Mouse (Mus musculus) small intestine, adult 2 months (tissue): ENCODE results near the gene Cdv3. TPM values are rescaled to one million over a fixed set of nuclear protein-coding genes. Genes with fewer than 3 reads are reported as not detected.

ENCODE experiments used
- H3K27ac ChIP-seq: fragments of 200-500 bp; 2 replicates; pipeline ENCODE4 v1.5.1; 2012; ENCODE audit warnings: low read depth, low read length, control low read depth, inconsistent platforms; ENCODE audit not compliant: insufficient read depth
- H3K27me3 ChIP-seq: fragments of 200-500 bp; 2 replicates; pipeline ENCODE4 v1.6.1; 2012; ENCODE audit warnings: mild to moderate bottlenecking, moderate library complexity, low read length, inconsistent platforms; ENCODE audit not compliant: control insufficient read depth, insufficient read depth
- H3K36me3 ChIP-seq: fragments of 200-500 bp; 2 replicates; pipeline ENCODE4 v1.6.1; 2012; ENCODE audit warnings: mild to moderate bottlenecking, low read length, control low read depth, inconsistent platforms; ENCODE audit not compliant: control insufficient read depth, insufficient read depth
- H3K4me1 ChIP-seq: fragments of 200-500 bp; 2 replicates; pipeline ENCODE4 v1.6.1; 2012; ENCODE audit warnings: low read length, inconsistent platforms, mixed read lengths; ENCODE audit not compliant: control insufficient read depth, insufficient read depth, insufficient read length
- H3K4me3 ChIP-seq: fragments of 200-500 bp; 2 replicates; pipeline ENCODE4 v1.5.1; 2012; ENCODE audit warnings: low read depth, mild to moderate bottlenecking, control low read depth, inconsistent platforms, low read length, moderate library complexity
- CTCF ChIP-seq: fragments of 200-500 bp; IDR thresholded peaks from 2 replicates; pipeline ENCODE4 v1.5.1; 2012; ENCODE audit warnings: low read depth, mild to moderate bottlenecking, control low read depth, inconsistent platforms, low read length, moderate library complexity, mixed read lengths; ENCODE audit not compliant: insufficient replicate concordance, insufficient read length; ENCODE audit errors: extremely low read depth
- POLR2A ChIP-seq: fragments of 200-500 bp; IDR thresholded peaks from 2 replicates; pipeline ENCODE4 v1.6.1; 2012; ENCODE audit warnings: low read depth, mild to moderate bottlenecking, control low read depth, inconsistent platforms, low read length, moderate library complexity
- WGBS: fragments of 180-500 bp; shearing (Covaris S2); methylation state at CpG from one replicate; pipeline ENCODE4 v1.1.7; 2018; 5-methylcytosine and 5-hydroxymethylcytosine counted together
- polyA plus RNA-seq: library from polyadenylated mRNA; depleted of rRNA; stranded (reverse); fragments of >200 nt; gene quantifications from 2 replicates; pipeline ENCODE4 v1.2.3, GENCODE M21; 2012; rRNA removed

Gene Cdv3
- 24.4 and 60.1 TPM in 2 replicates for polyA plus RNA-seq

DNA sequence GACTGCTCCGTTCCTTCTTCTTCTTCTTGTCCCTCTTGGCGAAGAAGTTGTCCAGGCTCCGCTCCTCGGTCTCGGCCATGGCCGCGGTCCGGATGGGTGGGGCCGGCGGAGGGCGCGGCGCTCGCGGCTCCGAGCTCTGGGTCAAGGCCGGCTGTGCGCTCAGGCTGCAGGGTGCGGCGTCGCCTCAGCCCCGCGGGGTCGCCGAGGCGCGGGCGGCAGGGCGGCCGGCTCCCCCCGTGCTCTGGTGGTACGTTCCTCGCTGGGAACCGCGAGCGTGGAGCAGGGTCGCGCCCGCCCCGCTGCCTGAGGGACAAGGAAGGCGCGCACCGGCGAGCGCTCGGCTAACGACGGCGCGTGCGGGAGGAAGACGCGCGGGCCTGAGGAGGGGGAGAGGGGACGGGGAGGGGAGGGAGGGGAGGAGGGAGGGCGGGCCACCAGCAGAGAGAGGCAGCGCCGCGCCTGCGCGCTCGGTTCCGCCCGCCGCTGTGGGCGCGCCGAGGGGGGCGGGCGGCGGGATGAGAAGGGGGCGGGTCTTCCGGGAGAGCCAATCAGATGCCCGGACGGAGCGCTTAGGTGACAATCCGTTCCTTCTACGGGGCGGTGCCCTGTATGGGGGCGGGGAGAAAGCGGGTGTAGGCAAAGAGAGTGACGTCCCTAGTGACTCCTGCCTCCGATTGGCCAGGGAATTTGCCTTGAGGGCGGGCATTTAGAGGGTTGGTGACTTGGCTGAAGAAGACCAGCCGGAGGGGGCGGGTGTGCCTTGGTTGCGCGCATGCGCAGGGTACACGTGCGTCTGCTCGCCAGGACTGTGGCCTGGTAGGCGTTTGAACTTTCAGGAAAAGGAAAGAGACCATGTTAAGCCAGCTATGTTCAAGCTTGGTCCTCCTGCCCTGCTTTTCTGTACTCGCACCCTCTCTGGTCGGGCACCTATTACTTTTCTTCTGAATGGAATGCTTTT, at the start of gene Cdv3:
Gene Cdv3 (minus strand): TSS at position 551 of the 958 bp plus-strand sequence.
- peak within 1 kb of the TSS; percentile 98 for H3K27ac ChIP-seq
- peaks cover 6% of the 10 kb centered on the region; the same call in 1 of the 2 replicates for H3K36me3 ChIP-seq
- H3K27me3 ChIP-seq: no peaks in the 10 kb centered on the region
- peaks cover 5% of the 10 kb centered on the region; the same call in 1 of the 2 replicates for H3K4me1 ChIP-seq
- WGBS: 2% methylated on average over 94 of the region's 95 CpGs
- H3K4me3 ChIP-seq: peak within 1 kb of the TSS; percentile 98
- TF ChIP-seq POLR2A (peak; percentile 61), CTCF (no peak)

DNA sequence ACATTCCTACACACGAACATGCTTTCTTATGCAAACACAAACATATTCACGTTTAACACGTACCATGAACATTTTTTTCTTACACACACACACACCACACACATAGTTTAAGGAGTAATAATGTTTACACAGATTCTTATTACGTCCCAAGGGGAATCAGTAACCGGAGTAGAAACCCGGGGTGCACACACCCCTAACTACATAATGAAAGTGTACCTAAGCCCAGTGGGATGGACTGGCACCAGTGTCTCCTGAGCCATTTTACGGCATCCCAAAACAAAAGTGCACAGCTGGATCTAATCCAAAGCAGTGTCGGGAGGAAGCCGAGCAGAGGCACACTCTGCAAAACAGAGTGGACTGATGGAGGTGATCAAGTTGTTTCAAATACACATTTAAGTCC, 47.8 kb upstream of the Cdv3 start:
- Histone ChIP-seq H3K36me3 (no peaks in the 10 kb centered on the region), H3K4me1 (no peaks in the 10 kb centered on the region; the same call in 1 of the 2 replicates), H3K27ac (no peak overlapping the region), H3K4me3 (no peak overlapping the region), H3K27me3 (no peaks in the 10 kb centered on the region; the same call in 1 of the 2 replicates)
- 28% methylated on average over 9 of the region's 9 CpGs for WGBS
- no peak for TF ChIP-seq CTCF
- no peak for TF ChIP-seq POLR2A

DNA sequence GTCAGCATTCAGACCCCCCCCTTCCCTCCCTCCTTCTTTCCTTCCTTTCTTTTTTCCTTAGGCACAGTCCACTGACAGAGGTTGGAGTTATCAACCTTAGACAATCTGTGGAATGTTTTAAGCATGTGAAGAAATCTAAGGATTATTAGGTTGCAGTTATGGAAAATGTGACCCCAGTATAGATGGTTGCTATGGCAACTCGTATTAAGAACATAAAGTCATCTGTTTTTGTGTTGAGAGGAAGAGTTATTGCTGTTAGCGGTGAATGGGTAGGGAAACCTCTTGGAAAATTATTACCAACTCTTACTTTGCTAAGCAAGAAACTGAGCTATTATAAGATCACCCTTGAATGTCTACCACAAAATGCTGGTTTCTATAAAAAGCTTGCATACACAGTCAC, 43.5 kb upstream of the Cdv3 start:
- TF ChIP-seq CTCF (no peak), POLR2A (no peak)
- WGBS: 87% methylated on average over 2 of the region's 2 CpGs
- H3K27me3 ChIP-seq: no peaks in the 10 kb centered on the region
- no peaks in the 10 kb centered on the region; the same call in 1 of the 2 replicates for H3K4me1 ChIP-seq
- H3K27ac ChIP-seq: no peak overlapping the region
- no peak overlapping the region for H3K4me3 ChIP-seq
- H3K36me3 ChIP-seq: no peaks in the 10 kb centered on the region

DNA sequence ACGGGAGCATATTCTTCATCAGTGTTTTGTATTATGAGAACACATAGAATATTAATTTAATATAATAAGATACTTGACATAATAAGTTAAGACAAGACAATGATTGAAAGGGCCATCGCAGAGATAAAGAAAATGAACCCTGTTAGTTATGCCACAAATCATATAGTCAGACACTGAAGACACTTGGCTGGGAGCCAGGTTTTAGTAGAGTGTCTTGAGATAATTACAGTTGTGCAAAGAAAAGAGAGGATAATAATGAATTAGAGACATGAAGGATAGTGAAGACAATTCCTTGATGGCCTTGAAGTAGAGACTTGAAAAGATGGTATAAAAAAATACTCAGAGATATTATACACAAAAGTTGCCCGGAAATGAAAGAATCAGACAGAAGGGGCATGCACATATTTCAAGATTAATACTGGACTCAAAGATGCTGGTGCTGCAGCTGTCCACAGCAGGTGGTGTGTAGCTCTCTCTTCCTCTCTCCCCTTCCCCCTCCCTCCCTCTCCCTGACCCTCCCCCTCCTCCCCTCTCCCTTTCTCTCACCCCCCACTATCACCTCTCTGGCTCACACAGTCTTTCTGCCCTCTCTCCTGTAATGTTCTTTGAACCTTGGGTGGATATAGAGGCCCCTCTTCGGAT, 42.6 kb upstream of the Cdv3 start:
- no peak overlapping the region for H3K4me3 ChIP-seq
- 50% methylated on average over 4 of the region's 4 CpGs for WGBS
- H3K27ac ChIP-seq: no peak overlapping the region
- no peaks in the 10 kb centered on the region for H3K4me1 ChIP-seq
- H3K27me3 ChIP-seq: no peaks in the 10 kb centered on the region
- no peaks in the 10 kb centered on the region for H3K36me3 ChIP-seq
- TF ChIP-seq CTCF (no peak), POLR2A (no peak)

DNA sequence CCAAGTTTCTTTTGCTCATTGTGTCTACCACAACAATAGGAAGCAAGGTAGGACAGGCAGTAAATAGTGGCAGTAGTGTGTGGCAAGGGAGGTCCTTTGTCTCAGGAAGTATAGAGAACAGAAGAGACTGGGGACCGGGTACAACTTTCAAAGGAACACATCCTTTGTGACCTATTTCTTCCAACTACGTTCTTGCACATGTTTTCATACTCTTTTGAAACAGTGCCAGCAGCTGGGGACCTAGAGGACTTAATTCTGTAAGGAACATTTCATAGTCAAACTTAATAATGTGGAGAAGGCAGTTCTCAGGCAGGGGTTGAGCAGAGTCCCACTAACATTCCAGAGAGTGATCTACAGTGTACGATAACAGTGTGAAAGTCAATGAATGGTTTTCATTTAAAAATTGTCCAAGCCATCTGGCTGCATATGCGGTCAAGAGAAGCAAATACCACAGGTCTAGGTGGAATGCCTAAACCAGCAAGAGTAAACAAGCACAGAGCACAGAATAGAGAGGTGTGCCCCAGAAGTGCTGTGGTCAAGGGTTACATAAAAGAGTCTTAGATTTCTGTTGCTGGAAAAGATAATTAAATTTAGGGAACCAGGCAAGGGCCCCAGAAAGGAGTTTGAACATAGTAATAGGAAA, 37.8 kb upstream of the Cdv3 start:
- H3K27ac ChIP-seq: no peak overlapping the region
- 41% methylated on average over 4 of the region's 4 CpGs for WGBS
- H3K36me3 ChIP-seq: no peaks in the 10 kb centered on the region
- no peaks in the 10 kb centered on the region for H3K4me1 ChIP-seq
- no peaks in the 10 kb centered on the region for H3K27me3 ChIP-seq
- TF ChIP-seq POLR2A (no peak), CTCF (no peak)
- no peak overlapping the region for H3K4me3 ChIP-seq

DNA sequence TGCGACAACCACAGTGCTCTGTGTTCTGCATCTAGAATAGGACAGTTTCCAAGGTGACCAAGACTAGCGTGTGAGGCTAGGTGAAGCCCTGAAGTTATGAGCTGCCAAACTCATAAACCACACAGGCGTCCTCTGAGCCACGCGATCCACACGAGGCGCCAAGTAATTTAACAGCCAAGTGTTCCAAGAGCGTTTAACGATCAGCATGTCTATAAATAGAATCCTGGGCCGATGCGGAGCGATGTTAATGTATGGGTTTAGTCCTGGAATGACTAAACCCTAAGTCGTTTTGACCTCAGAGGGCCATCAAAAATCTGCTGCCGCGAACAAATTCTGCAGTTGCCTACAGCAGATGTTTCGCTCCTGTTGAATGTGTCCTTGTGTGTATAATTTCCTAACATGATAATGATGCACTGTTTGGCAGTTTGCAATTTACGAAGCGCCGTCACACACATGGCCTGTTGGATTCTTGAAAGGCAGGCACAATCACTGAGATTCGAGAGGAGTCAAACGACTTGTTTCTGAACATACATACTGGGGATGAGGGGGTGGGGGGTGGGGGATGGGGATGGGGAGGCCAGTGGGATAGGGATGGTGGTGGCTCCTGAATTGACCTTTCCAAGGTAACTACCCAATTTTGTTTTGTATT, 33.0 kb upstream of the Cdv3 start:
- Histone ChIP-seq H3K27me3 (no peaks in the 10 kb centered on the region), H3K4me1 (no peaks in the 10 kb centered on the region), H3K4me3 (no peak overlapping the region), H3K36me3 (no peaks in the 10 kb centered on the region), H3K27ac (peak overlapping the region; percentile 15; the same call in 1 of the 2 replicates)
- 72% methylated on average over 21 of the region's 21 CpGs for WGBS
- TF ChIP-seq CTCF: no peak
- no peak for TF ChIP-seq POLR2A
